Mouse (Mus musculus) forebrain, postnatal 0 days (tissue): ENCODE data around the gene Spata9. TPM values are rescaled to one million over a fixed set of nuclear protein-coding genes. Genes with fewer than 3 reads are reported as not detected.

ENCODE experiments used
- ATAC-seq: fragments of 200-750 bp; cut with Nextera tagmentation; 2 replicates; pipeline ENCODE4 v1.8.0; 2017; ENCODE audit warnings: mild to moderate bottlenecking, moderate library complexity
- DNase-seq: peaks from one replicate; pipeline ENCODE4 v3.0.0-alpha.2; 2015
- H3K27ac ChIP-seq: fragments of 300-500 bp; sonication (generic); 2 replicates; pipeline ENCODE4 v1.5.1; 2014; ENCODE audit warnings: low read depth, mild to moderate bottlenecking, antibody characterized with exemption, low read length, moderate library complexity, mixed read lengths
- H3K27me3 ChIP-seq: fragments of 300-500 bp; sonication (generic); 2 replicates; pipeline ENCODE4 v1.6.1; 2014; ENCODE audit warnings: mild to moderate bottlenecking, low read length, mixed read lengths; ENCODE audit not compliant: insufficient read depth
- H3K36me3 ChIP-seq: fragments of 300-500 bp; sonication (generic); 2 replicates; pipeline ENCODE4 v1.6.1; 2014; ENCODE audit warnings: mild to moderate bottlenecking, moderate library complexity; ENCODE audit not compliant: insufficient read depth
- H3K4me1 ChIP-seq: fragments of 300-500 bp; sonication (generic); 2 replicates; pipeline ENCODE4 v1.6.1; 2014; ENCODE audit warnings: antibody characterized with exemption; ENCODE audit not compliant: insufficient read depth
- H3K4me2 ChIP-seq: fragments of 300-500 bp; sonication (generic); 2 replicates; pipeline ENCODE4 v1.6.1; 2014; ENCODE audit warnings: low read depth, mild to moderate bottlenecking, moderate library complexity
- H3K4me3 ChIP-seq: fragments of 300-500 bp; sonication (generic); 2 replicates; pipeline ENCODE4 v1.5.1; 2014; ENCODE audit warnings: low read depth, low read length, mixed read lengths
- H3K9ac ChIP-seq: fragments of 300-500 bp; sonication (generic); 2 replicates; pipeline ENCODE4 v1.6.1; 2014; ENCODE audit warnings: mild to moderate bottlenecking
- H3K9me3 ChIP-seq: fragments of 300-500 bp; sonication (generic); 2 replicates; pipeline ENCODE4 v1.6.1; 2016; ENCODE audit warnings: low read length
- CTCF ChIP-seq: sonication (generic); IDR thresholded peaks from 2 replicates; pipeline ENCODE4 v1.5.1; 2016; ENCODE audit warnings: antibody characterized with exemption, control low read depth, low read depth
- WGBS: fragments of 180-500 bp; shearing (Covaris S2); extraction: QIAGEN DNeasy Blood & Tissue Kit; methylation state at CpG from one replicate; pipeline ENCODE4 v1.1.7; 2014; 5-methylcytosine and 5-hydroxymethylcytosine counted together
- polyA plus RNA-seq: library from polyadenylated mRNA; unstranded; fragments of >200 nt; fragmentation: Nextera tagmentation; extraction: Ambion mirVana; gene quantifications from 2 replicates; pipeline ENCODE4 v1.2.1, GENCODE M21; 2015
- total RNA-seq: library from RNA; depleted of rRNA; stranded (reverse); fragments of >200 nt; gene quantifications from 2 replicates; pipeline ENCODE4 v1.2.3, GENCODE M21; 2014

Gene Spata9
- total and polyA plus RNA-seq, 2 experiments from 2014 or later, result 4.7 TPM

GRCm38 (mm10) chr13:75955357-75955992 is 11.5 kb upstream of the Spata9 start:
- no peak for TF ChIP-seq CTCF
- no peaks in the 10 kb centered on the region for H3K4me1 ChIP-seq
- no peaks in the 10 kb centered on the region for H3K36me3 ChIP-seq
- H3K27ac ChIP-seq, result no peak overlapping the region
- ATAC-seq (peak; percentile 79), DNase-seq (no peak)
- no peak overlapping the region for H3K9ac ChIP-seq
- no peaks in the 10 kb centered on the region for H3K27me3 ChIP-seq
- no peak overlapping the region for H3K4me2 ChIP-seq
- no peak overlapping the region for H3K4me3 ChIP-seq
- H3K9me3 ChIP-seq, result no peaks in the 10 kb centered on the region

GRCm38 (mm10) chr13:75974481-75974880 is 7.5 kb downstream of the Spata9 start:
- no peaks in the 10 kb centered on the region for H3K4me1 ChIP-seq
- H3K27me3 ChIP-seq, result no peaks in the 10 kb centered on the region
- DNase-seq (no peak), ATAC-seq (no peak)
- TF ChIP-seq CTCF, result no peak
- no peak overlapping the region for H3K4me2 ChIP-seq
- H3K4me3 ChIP-seq, result no peak overlapping the region
- no peak overlapping the region for H3K9ac ChIP-seq
- H3K36me3 ChIP-seq, result no peaks in the 10 kb centered on the region
- no peaks in the 10 kb centered on the region for H3K9me3 ChIP-seq
- 90% methylated on average over 2 of the region's 2 CpGs for WGBS
- H3K27ac ChIP-seq, result no peak overlapping the region

DNA sequence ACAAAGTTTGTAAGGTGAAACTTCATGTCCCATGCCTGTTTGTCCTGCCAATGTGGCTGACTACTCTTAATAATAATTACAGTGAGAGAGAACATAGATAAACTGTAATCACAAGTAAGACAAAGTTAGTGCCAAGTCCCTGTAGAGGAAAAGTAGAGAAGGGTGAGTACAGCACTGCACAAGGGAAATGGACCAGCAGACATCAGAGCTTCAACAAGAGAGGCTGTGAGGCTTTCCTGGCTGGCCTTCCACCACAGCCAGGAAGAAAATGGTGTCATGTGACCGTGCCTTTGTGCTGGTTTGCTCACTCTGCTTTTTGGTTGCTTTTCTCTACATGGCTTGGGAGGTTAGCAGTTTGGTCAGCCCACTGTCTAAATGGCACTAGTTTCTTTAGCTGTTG is 8.7 kb downstream of the Spata9 start:
- no peak for TF ChIP-seq CTCF
- DNase-seq (no peak), ATAC-seq (peak; percentile 32)

DNA sequence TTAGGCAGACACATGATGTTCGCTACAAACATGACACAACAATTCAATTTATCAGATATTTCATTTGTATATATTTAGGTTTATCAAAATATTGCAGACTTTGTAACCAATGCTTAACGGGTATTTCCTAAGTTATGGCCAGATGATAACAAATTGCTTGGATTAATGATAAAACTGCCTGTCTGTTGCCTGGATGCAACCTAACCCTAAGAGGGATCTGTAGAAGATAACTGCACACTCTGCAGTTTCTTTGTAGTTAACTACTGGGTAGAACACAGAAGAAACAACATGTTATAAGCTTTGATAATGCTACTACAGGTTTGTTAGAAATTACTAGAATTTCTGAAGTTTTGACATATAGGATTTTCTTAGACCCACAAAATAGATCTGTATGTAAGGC is 9.3 kb downstream of the Spata9 start:
- 97% methylated on average over 2 of the region's 2 CpGs for WGBS

More for the DNA sequence above, 8.7 kb downstream of the Spata9 start:
- Histone ChIP-seq H3K4me2 (no peak overlapping the region), H3K36me3 (no peaks in the 10 kb centered on the region), H3K4me1 (no peaks in the 10 kb centered on the region), H3K27ac (no peak overlapping the region), H3K9ac (no peak overlapping the region), H3K27me3 (no peaks in the 10 kb centered on the region), H3K9me3 (no peaks in the 10 kb centered on the region), H3K4me3 (no peak overlapping the region)
- 65% methylated on average over 1 of the region's 1 CpGs for WGBS

GRCm38 (mm10) chr13:75976649-75977048 is 9.7 kb downstream of the Spata9 start:
- no peaks in the 10 kb centered on the region for H3K9me3 ChIP-seq
- no peak for TF ChIP-seq CTCF
- ATAC-seq (no peak), DNase-seq (no peak)
- no peaks in the 10 kb centered on the region for H3K27me3 ChIP-seq
- H3K4me3 ChIP-seq, result no peak overlapping the region
- no peaks in the 10 kb centered on the region for H3K4me1 ChIP-seq
- no peak overlapping the region for H3K9ac ChIP-seq
- H3K4me2 ChIP-seq, result no peak overlapping the region
- H3K36me3 ChIP-seq, result no peaks in the 10 kb centered on the region
- WGBS, result 91% methylated on average over 2 of the region's 2 CpGs
- no peak overlapping the region for H3K27ac ChIP-seq

More for the DNA sequence above, 9.3 kb downstream of the Spata9 start:
- no peak overlapping the region for H3K9ac ChIP-seq
- no peaks in the 10 kb centered on the region for H3K27me3 ChIP-seq
- no peaks in the 10 kb centered on the region for H3K4me1 ChIP-seq
- H3K27ac ChIP-seq, result no peak overlapping the region
- H3K4me2 ChIP-seq, result no peak overlapping the region
- no peaks in the 10 kb centered on the region for H3K9me3 ChIP-seq
- no peaks in the 10 kb centered on the region for H3K36me3 ChIP-seq
- ATAC-seq (no peak), DNase-seq (no peak)
- no peak overlapping the region for H3K4me3 ChIP-seq
- TF ChIP-seq CTCF, result no peak

GRCm38 (mm10) chr13:75981901-75982300 is 15.0 kb downstream of the Spata9 start:
- no peak overlapping the region for H3K4me2 ChIP-seq
- no peaks in the 10 kb centered on the region for H3K36me3 ChIP-seq
- no peak for DNase-seq
- H3K4me1 ChIP-seq, result no peaks in the 10 kb centered on the region
- peak; percentile 27 for TF ChIP-seq CTCF
- no peak overlapping the region for H3K27ac ChIP-seq
- no peaks in the 10 kb centered on the region for H3K9me3 ChIP-seq
- no peaks in the 10 kb centered on the region for H3K27me3 ChIP-seq
- H3K9ac ChIP-seq, result no peak overlapping the region
- ATAC-seq, result no peak
- no peak overlapping the region for H3K4me3 ChIP-seq

DNA sequence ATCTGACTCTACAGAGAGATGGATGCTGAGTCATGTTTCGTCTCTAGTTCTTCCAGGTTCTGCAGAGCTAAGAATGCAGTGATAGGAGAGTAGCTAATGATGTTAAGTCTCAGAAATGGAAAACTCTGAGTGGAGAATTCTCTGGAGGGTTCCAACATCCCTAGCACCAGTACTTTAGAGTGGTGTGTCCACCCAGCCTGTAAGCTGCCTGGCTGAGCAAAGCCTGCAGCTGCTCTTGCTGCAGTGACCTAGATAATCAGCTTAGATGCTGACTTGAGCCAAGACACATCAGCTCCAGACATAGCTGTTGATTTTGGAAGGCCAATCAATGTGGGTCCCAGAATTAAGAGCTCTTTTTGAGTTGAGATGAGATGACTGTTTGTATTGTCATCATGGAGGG is 21.1 kb downstream of the Spata9 start:
- Histone ChIP-seq H3K4me2 (no peak overlapping the region), H3K9ac (no peak overlapping the region), H3K27ac (no peak overlapping the region), H3K9me3 (no peaks in the 10 kb centered on the region), H3K36me3 (no peaks in the 10 kb centered on the region), H3K27me3 (no peaks in the 10 kb centered on the region), H3K4me1 (0 out of 2 replicates have a peak, but pooled peaks cover 3% of the 10 kb centered on the region), H3K4me3 (no peak overlapping the region)
- WGBS, result 88% methylated on average over 1 of the region's 1 CpGs
- no peak for TF ChIP-seq CTCF
- DNase-seq (no peak), ATAC-seq (peak; percentile 50; the same call in 1 of the 2 replicates)
